Mouse (Mus musculus) brain, adult 2 months (tissue): ENCODE results near the gene Anxa6.

ENCODE experiments used
- DNase-seq: peaks from one replicate; pipeline ENCODE4 v3.0.0; 2011; ENCODE audit warnings: low read depth, low spot score

Anxa6 gene

DNA sequence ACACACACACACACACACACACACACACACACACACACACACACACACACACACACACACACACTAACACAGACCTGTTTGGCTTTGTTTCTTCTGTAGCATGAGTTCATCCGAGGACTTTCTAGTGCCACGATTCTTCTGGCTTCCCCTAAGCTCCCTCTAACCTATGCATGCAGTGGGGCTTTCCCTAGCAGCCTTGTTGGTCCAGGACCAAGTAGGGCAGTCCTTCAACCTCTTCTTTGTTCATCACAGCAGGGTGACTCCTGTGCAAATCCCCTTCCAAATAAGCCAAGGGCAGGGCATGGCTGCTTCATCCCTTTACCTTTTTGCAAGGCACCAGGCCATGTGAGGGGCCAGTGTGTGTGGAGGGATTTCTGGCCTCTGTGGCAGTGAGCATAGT is 34.5 kb downstream of the Anxa6 start:
- no peak for DNase-seq

GRCm38 (mm10) chr11:54998284-54998683 is 35.0 kb downstream of the Anxa6 start:
- DNase-seq: peak; percentile 78

GRCm38 (mm10) chr11:54996176-54996575 is 37.1 kb downstream of the Anxa6 start:
- peak; percentile 34 for DNase-seq

- no peak for DNase-seq
Measured at GRCm38 (mm10) chr11:54989920-54990319, 43.3 kb downstream of the Anxa6 start.

DNA sequence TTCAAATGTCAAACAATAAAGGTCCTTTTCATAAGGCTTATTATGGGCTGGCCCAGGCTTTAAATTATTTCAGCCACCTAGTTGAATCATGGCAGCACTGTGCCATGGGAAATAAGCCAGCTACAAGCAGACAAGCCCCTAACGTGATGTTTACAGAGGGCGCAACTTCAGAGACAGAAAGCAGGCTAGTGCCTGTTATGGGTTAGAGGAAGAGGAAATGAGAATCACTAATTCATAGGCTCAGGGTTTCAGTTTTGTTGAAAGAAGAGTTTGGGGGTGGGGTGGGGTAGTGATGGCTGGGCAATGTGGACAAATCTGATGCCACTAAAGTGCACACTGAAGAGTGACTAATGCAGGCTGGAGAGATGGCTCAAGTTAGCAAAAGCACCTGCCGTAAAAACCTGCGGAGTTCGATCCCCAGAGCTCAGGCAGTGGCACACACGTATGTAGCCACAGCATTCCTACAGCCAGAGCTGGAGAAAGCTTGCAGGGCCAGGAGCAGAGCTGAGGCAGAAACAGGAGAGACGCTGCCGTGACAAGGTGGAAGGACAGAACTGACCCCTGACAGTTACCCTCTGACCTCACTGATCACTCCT is 44.4 kb downstream of the Anxa6 start:
- DNase-seq: no peak

DNA sequence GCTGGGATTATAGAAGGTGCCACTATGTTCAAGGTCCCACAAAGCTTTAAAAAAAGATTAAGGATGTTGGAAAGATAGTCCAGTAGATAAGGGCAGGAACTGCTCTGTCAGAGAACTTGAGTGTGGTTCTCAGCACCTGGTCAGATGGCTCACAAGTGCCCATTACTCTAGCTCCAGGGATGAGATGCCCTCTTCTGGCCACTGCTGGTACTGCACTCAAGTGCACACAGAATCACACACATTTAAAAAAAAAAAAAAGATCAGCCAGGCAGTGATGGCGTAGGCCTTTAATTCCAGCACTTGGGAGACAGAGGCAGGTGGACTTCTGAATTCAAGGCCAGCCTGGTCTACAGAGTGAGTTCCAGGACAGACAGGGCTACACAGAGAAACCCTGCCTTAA is 45.3 kb downstream of the Anxa6 start:
- peak; percentile 41 for DNase-seq

GRCm38 (mm10) chr11:54985086-54985485 is 48.2 kb downstream of the Anxa6 start:
- DNase-seq: no peak

- no peak for DNase-seq
Measured at GRCm38 (mm10) chr11:54984581-54984980, 48.7 kb downstream of the Anxa6 start.

- DNase-seq: peak; percentile 93
Measured at GRCm38 (mm10) chr11:54984085-54984484, 49.2 kb downstream of the Anxa6 start.

- no peak for DNase-seq
Measured at GRCm38 (mm10) chr11:54982520-54982919, 50.7 kb downstream of the Anxa6 start.

- DNase-seq: no peak
Measured at GRCm38 (mm10) chr11:54981630-54982029, 51.6 kb downstream of the Anxa6 start.

DNA sequence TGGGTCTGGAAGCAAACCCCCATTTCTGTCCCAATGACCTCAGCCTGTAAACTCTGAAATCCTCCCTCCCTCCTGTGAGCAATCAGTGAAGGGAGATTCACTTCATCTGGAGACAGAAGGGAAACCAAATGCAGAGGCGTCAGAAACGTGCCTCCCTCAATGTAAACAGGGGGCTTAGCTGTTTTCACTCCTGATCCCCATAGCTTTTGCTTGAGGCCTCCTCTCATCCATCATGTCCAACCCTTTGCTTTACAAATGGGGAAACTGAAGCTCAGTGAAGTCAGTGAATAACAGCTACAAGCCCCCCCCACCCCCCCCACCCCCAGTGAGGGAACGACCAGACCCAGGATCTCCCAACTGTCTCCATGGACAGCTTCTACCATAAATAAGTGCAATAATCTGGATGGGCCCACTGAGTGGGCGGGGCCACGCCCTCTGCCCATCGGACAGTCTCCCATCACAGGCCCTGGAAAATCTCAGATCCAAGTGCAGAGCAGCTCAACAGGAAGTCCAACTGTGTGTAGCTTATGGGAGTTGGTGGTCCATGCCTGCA is 55.8 kb downstream of the Anxa6 start:
- no peak for DNase-seq

- no peak for DNase-seq
Measured at GRCm38 (mm10) chr11:54976351-54976750, 56.9 kb downstream of the Anxa6 start.

DNA sequence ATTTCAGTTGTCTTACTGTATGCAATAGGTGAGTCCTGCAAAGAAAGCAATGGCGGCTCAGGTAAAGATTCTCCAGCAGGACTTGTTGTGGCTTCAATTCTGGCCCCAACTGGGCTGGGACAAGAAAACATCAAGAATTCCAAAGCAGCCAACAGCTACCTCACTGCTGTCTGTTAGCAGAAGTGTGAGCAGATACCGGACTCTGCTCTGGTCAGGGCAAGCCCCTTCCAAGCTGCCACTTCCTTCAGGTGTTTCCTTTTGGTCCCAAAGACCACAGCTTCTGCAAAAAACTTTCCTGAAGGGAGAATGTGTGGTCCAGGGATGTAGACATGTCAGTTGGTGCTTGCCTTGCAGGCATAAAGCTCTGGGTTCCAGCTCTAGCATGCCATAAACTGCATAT is 57.5 kb downstream of the Anxa6 start:
- DNase-seq: no peak

GRCm38 (mm10) chr11:54975340-54975739 is 57.9 kb downstream of the Anxa6 start:
- DNase-seq: no peak

GRCm38 (mm10) chr11:54974639-54975038 is 58.6 kb downstream of the Anxa6 start:
- DNase-seq: no peak

- peak; percentile 39 for DNase-seq
Measured at GRCm38 (mm10) chr11:54973481-54974212, 59.6 kb downstream of the Anxa6 start.

DNA sequence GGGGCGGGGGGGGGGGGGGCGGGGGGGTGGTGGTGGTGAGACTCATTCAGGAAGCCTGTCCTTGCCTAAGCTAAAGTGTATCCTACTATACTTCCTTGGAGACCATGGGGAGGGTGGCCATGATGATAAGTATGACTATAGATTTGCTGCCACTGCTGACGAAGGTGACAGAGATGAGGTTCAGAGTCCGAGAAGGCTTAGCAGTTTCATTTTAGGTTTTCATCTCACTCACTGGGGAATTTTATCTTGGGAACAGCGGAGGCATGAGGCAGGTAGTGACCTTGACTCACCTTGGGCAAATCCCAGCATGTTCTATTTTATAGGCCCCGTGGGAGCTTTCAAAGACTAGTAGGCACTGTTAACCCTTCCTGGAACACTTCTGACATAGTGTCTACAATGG is 60.5 kb downstream of the Anxa6 start:
- no peak for DNase-seq

DNA sequence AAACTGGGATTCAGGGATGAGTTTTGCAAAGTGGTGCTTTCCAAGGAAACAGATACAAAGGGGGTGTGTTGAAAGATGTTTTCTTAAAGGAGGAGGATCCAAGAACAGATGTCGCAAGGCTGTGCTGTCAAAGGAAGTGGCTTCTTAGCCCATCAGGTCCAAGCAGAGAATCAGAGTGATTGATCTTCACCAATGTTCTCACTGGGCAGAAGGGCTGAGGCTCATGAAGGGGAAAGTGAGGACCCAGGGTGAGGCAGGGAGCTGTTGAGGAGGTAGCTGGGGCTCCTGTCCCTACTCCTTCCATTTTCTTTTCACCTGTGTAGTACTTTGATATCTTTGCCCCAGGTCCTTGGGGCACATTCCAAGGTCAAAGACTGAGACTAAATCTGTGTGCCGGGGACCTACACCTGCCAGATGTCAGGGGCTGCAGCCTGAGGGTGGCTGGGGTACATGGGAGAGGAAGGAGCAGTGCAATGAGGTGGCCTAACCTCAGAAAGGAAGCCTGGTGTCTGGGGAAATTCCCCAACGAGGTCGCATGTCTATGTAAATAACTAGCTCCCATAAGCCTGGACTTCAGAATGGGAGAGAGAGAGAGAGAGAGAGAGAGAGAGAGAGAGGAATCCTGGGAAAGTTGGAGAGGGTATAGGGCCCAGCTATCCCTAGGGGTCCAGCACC is 61.1 kb downstream of the Anxa6 start:
- no peak for DNase-seq

- DNase-seq: no peak
Measured at GRCm38 (mm10) chr11:54971365-54972048, 61.7 kb downstream of the Anxa6 start.

- no peak for DNase-seq
Measured at GRCm38 (mm10) chr11:54965234-54965633, 68.0 kb downstream of the Anxa6 start.

GRCm38 (mm10) chr11:54962810-54963209 is 70.4 kb downstream of the Anxa6 start, which contains the start of gene Tnip1:
Gene Tnip1 (minus strand): TSS chr11:54962917.
- DNase-seq: no peak
